Mouse (Mus musculus) brain, embryonic 14.5 days (tissue): ENCODE data around the gene Scn4a.

Source experiments
- CTCF ChIP-seq: fragments of 200-500 bp; IDR thresholded peaks from 2 replicates; pipeline ENCODE4 v1.5.1; 2012; ENCODE audit warnings: inconsistent platforms, mild to moderate bottlenecking, moderate library complexity, borderline replicate concordance; ENCODE audit not compliant: insufficient read depth, insufficient read length; ENCODE audit errors: extremely low read depth
- POLR2A ChIP-seq: fragments of 200-500 bp; IDR thresholded peaks from 2 replicates; pipeline ENCODE4 v1.6.1; 2012; ENCODE audit warnings: mild to moderate bottlenecking, inconsistent platforms, borderline replicate concordance; ENCODE audit not compliant: poor library complexity, insufficient read depth, insufficient read length, severe bottlenecking; ENCODE audit errors: extremely low read depth

GRCm38 (mm10) chr11:106350853-106351252, 2.2 kb downstream of the Scn4a start:
- TF ChIP-seq CTCF (no peak), POLR2A (no peak)
